Mouse (Mus musculus): ENCODE results near the gene Clk4.

Gene Clk4

DNA sequence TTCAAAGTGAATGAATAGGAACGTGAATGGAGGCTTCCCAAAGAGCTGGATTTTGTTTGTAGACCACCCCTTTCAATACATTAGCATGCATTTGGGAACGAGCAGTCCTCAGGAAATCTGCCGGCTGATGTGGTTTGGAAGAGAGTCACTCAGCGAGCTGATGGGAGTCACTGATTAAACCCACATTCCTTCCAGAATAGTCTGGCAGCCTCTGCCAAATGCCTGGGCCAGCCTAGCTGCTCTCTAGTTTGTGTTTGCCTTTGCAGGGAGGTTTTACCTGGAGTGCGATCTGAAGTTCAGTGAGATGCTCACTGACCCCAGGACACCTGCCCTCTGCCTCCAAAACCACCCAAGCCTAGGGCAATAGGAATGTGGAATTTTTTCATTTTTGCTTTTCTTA is 46.8 kb downstream of the Clk4 start:
- in situ Hi-C loops (cut with MseI, MboI), result no loop called here

DNA sequence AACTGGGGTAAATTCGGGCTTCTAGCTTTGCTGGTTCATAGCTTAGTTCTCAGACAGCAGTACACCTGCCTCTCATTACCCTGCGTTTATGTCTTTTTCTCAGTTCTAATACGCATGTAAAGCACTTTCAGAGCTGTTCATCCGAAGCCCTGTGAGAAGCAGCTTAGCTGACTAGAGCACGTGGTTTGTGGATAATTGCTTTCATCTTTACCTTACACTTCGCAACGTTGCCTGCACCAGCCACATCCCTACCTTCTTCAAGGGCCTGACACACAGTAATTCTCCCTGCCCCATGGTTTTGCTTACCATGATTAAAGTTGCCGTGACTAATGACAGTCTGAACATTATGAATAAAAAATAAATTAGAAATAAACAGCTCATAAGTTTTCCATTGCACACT is 50.3 kb downstream of the Clk4 start:
- in situ Hi-C loops (cut with MseI, MboI), result no loop called here

DNA sequence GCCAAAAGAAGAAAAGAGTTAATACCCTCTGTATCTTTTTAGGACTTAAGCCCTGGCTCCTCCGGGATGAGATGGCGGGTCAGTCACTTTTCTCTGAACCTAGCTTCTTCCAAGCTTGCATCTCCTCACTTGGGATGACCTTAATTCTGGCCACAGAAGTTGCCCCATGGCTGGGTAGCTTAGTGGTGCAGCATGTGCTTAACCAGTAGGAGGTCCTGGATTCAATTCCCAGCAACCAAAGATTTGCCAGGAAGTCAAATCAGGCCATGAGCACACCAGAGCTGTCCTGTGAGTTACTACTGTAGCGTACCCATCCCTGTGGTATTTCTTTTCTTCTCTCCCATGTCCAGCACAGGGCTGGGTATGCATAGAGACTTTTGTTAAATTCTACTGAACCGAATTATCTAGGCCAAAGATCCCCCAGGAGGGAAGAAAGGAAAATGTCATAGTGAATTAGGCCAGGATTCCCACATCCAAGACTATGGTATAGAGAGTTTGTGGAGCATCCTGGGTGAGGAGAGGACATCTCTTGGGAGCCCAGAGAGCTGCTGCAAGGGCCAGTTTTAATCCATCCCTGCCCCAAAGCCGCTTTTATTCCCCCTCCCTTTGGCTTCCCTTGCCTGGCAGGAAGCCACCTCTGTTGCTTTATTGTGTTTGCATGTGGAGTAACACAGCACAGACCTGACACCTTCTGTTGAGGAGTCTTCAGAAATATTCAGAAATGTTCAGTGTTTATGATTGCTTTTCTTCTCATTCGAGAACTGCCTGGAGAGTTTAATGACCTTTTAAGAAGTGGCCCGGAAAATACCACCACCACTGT is 54.7 kb downstream of the Clk4 start:
- in situ Hi-C loops (cut with MseI, MboI), result no loop called here

DNA sequence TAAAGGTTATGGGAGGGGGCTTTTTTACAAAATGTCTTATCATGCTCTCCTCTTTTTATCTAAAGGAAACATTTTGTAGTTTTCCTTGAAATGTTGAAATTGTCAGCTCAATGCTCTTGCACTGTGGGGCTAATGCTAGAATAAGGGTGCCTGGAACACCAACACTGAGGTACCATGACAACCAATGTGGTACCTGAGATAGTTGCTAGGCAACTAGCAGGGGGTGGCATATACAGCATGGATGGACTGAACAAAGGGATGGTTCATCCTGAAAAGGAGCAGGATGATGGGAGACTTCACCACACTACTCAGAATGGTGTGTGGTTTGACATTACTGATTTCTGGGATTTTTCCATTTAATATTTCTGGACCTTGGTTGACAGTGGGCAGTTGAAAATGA is 59.1 kb downstream of the Clk4 start:
- in situ Hi-C loops (cut with MseI, MboI), result no loop called here

DNA sequence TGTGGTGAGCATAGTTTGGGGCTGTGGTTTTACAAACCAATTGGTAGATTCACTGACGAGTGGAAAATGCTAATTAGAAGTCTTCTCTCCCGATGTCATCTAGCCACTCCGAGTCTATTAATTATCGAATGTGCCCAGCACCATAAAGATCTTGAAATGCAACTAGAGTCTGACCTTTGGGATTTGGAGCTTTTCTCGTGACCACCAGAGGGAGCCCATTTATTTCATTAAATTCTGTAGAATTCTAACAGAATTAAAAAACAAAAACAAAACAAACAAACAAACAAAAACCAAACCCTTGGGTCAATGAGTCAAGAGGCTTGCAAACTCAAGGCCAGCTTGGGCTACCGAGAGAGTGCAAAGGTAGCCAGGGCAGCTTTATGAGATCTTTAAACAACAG is 65.4 kb downstream of the Clk4 start:
- in situ Hi-C loops (cut with MseI, MboI), result no loop called here

DNA sequence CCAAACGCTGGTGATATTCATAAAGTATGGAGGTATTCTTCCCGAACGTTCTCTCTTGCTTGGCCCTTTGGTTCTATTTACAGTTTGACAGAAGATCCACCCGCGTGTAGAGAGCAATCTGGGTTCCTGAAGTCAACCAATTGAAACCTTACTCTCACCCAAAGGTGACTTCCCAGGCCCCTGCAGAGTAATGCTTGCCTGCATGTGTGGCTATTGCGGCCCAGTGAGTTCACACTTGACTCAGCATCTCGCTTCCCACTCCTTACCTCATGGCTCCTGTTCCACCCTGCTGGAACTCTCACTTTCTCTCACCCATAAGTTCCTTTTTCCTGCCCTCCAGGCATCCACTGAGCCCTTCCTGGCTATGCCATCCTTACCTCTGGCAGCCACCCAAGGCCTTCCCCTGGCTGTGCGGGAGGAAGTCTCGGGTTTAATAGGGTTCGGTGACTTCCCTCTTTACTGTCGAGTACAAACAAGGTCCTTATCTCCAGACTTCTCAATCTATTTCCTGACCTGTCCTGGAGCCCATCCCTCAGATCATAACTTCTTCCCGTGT is 66.9 kb downstream of the Clk4 start:
- in situ Hi-C loops (cut with MseI, MboI), result no loop called here

DNA sequence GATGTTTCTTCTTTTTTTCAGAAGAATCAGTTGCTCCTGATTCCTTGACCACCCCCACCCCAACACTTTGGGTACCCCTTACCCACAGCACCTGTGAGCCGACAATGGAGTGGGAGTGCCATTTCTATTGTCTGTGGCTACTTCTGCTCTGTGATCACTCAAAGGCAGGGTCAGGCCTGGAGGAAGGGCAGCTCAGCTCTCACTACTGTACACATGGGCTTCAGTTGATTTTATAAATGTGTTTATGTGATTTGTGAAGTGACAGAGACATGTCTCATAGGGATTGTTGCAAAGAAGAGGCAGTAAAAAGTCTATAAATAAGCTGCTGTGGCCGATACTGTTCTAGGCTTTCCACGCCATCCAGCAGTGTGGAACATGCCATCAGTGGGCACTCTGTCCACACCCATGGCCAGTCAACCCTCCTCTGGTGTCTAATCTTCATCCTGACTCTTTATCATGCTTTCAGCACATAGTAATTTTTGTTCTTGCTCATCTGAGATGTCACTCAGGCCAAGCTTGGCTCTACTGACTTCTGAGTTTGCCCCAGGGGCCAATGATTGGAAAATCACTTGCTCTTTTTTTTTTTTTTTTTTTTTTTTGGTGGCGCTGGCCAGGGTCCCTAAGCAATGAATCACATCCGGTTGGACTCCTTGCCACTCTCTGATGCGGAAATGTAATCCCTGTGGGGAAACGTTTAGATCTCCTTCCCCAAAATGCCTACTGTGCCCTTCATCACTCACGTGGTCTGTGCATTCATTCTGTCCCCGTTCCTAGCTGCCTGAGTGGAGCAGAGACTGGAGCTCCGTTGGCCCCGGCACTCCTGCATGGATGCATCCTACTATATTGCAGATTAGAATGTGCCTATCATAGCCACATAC is 68.5 kb downstream of the Clk4 start:
- in situ Hi-C loops (cut with MseI, MboI), result no loop called here

Measured in mouse trophoblast stem cell (cell line).